Mouse (Mus musculus): Measurements from ENCODE around the gene Fa2h.

DNA sequence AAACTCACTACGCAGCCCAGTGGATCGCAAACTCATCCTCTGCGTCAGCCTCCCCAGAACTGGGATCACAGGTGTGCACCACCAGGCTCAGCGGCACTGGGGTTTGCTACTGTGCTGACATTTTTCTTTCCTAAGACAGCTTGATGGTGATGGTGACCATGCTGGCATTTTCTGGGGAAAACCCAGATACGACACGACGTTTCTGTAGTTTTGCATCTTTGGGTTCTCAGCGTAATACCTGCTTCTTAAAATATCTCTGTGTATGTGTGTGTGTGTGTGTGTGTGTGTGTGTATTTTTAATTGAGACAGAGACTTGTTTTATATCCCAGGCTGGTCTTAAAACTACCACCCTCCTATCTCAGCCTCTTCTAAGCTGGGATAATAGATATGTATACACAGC is 26.3 kb downstream of the Fa2h start:
- TF ChIP-seq CTCF (IDR thresholded peaks at IDR 0.05; ENCODE audit: low read depth, low read length) (no peak), POLR2A (IDR thresholded peaks at IDR 0.05; ENCODE audit: insufficient read depth, low read length) (no peak), EP300 (IDR thresholded peaks at IDR 0.05; ENCODE audit: insufficient read depth, low read depth, low read length) (no peak)
